Mouse (Mus musculus): ENCODE results near the gene Srr.

Srr gene

GRCm38 (mm10) chr11:74907850-74908249 lies 17.9 kb downstream of the Srr start:
- DNase-seq (ENCODE audit: low spot score in 2 of 2), result no peak

- DNase-seq (ENCODE audit: low spot score in 2 of 2), result no peak
Measured at GRCm38 (mm10) chr11:74902416-74902815, 23.3 kb downstream of the Srr start.

GRCm38 (mm10) chr11:74901555-74901954 lies 24.2 kb downstream of the Srr start:
- no peak for DNase-seq (ENCODE audit: low spot score in 2 of 2)

GRCm38 (mm10) chr11:74898517-74898827 lies 27.3 kb downstream of the Srr start:
- no peak for DNase-seq (ENCODE audit: low spot score in 2 of 2)

- DNase-seq (ENCODE audit: low spot score in 2 of 2), result peak; percentile 83 to 86
Measured at GRCm38 (mm10) chr11:74897678-74898516, 27.9 kb downstream of the Srr start, which contains the start of gene Tsr1. TSS of gene Tsr1 (plus strand) at chr11:74898071.

GRCm38 (mm10) chr11:74896901-74897677 lies 28.7 kb downstream of the Srr start, which contains the start of gene Sgsm2:
TSS of gene Sgsm2 (minus strand) at chr11:74897060.
- DNase-seq (ENCODE audit: low spot score in 2 of 2), result peak; percentile 57 to 63

GRCm38 (mm10) chr11:74895980-74896900 lies 29.5 kb downstream of the Srr start:
- peak; percentile 56 to 63 for DNase-seq (ENCODE audit: low spot score in 2 of 2)

- DNase-seq (ENCODE audit: low spot score in 2 of 2), result no peak
Measured at GRCm38 (mm10) chr11:74894619-74895018, 31.1 kb downstream of the Srr start.

GRCm38 (mm10) chr11:74883098-74883497 lies 42.6 kb downstream of the Srr start:
- no peak for DNase-seq (ENCODE audit: low spot score in 2 of 2)

- DNase-seq (ENCODE audit: low spot score in 2 of 2), result no peak
Measured at GRCm38 (mm10) chr11:74881979-74882378, 43.8 kb downstream of the Srr start.

- no peak for DNase-seq (ENCODE audit: low spot score in 2 of 2)
Measured at GRCm38 (mm10) chr11:74880999-74881398, 44.7 kb downstream of the Srr start.

- DNase-seq (ENCODE audit: low spot score in 2 of 2), result peak; percentile 64 to 74
Measured at GRCm38 (mm10) chr11:74876801-74877200, 48.9 kb downstream of the Srr start.

GRCm38 (mm10) chr11:74874630-74875029 lies 51.1 kb downstream of the Srr start:
- no peak for DNase-seq (ENCODE audit: low spot score in 2 of 2)

- DNase-seq (ENCODE audit: low spot score in 2 of 2), result peak in 1 of 2 experiments; percentile 45
Measured at GRCm38 (mm10) chr11:74870991-74871622, 54.6 kb downstream of the Srr start.

- no peak for DNase-seq (ENCODE audit: low spot score in 2 of 2)
Measured at GRCm38 (mm10) chr11:74870544-74870943, 55.2 kb downstream of the Srr start.

GRCm38 (mm10) chr11:74869603-74870002 lies 56.1 kb downstream of the Srr start:
- no peak for DNase-seq (ENCODE audit: low spot score in 2 of 2)

- DNase-seq (ENCODE audit: low spot score in 2 of 2), result no peak
Measured at GRCm38 (mm10) chr11:74868046-74868760, 57.5 kb downstream of the Srr start.

GRCm38 (mm10) chr11:74867181-74867580 lies 58.6 kb downstream of the Srr start:
- DNase-seq (ENCODE audit: low spot score in 2 of 2), result no peak

GRCm38 (mm10) chr11:74866640-74867039 lies 59.1 kb downstream of the Srr start:
- no peak for DNase-seq (ENCODE audit: low spot score in 2 of 2)

- no peak for DNase-seq (ENCODE audit: low spot score in 2 of 2)
Measured at GRCm38 (mm10) chr11:74865252-74865651, 60.5 kb downstream of the Srr start.

GRCm38 (mm10) chr11:74864421-74864820 lies 61.3 kb downstream of the Srr start:
- DNase-seq (ENCODE audit: low spot score in 2 of 2), result no peak

All from frontal cortex, postnatal 14 days (tissue).